ENCODE assay signal across 11 mouse cellular contexts in the genomic region with DNA sequence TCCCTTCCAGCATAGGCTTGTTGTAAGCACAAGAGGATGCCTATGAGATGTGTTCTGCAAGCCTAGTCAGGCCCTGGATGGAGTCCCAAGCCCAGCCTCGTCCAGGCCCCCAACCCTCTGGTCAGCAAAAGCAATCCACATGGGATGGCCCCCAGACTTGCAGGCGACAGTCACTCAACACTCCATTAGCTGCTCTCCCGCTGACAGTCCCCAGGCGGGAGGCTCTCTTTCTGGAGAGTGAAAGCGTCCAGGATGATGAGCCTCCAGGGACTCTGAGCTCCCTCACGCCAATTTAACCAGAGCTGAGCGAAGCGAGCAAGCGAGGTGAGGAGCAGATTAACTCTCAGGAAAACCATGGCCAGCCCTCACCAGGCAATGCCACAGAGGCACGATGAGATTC.
A peak's percentile ranks its signal among the peaks of the same experiment; 100 is the strongest.
DNase-seq lines count a peak whose midpoint lies in the region; ATAC-seq and TF ChIP-seq lines count a peak whose summit lies in the region.
"Had no signal": no experiment of that assay in that cellular context is flagged by ENCODE, and none has a peak within 500 bp of the region (broad histone marks: within the 10 kb centered on the region; RNA-seq: fewer than 3 reads in every experiment).

No protein-coding gene starts in this region.

- 35% methylated on average over 10 of the region's 10 CpGs for WGBS in kidney, postnatal 0 days
- 27% methylated on average over 10 of the region's 10 CpGs for WGBS in hindbrain, postnatal 0 days

- no peak overlapping the region for H3K4me3 ChIP-seq in kidney, postnatal 0 days (replicated peaks; ENCODE audit: low read depth, low read length)
- H3K4me3 ChIP-seq in embryonic fibroblast, embryonic 13.5 days (ENCODE audit: insufficient read depth, low read length), result no peak overlapping the region
- no peak overlapping the region for H3K4me3 ChIP-seq in hindbrain, postnatal 0 days (ENCODE audit: low read length)
- H3K4me3 ChIP-seq: liver, embryonic 15.5 days; midbrain, embryonic 10.5 days; neural tube, embryonic 12.5 days had no signal

- no peak for TF ChIP-seq POLR2A in embryonic fibroblast, embryonic 13.5 days (IDR thresholded peaks at IDR 0.05; ENCODE audit: low read depth, low read length)

- H3K36me3 ChIP-seq in kidney, postnatal 0 days (ENCODE audit: insufficient read depth, low read length), result no peaks in the 10 kb centered on the region
- H3K36me3 ChIP-seq in hindbrain, postnatal 0 days (ENCODE audit: insufficient read depth, low read length), result no peaks in the 10 kb centered on the region
- H3K36me3 ChIP-seq: liver, embryonic 15.5 days; midbrain, embryonic 10.5 days; neural tube, embryonic 12.5 days had no signal

- no peak for TF ChIP-seq CTCF in kidney, postnatal 0 days (IDR thresholded peaks at IDR 0.05; ENCODE audit: low read depth)
- no peak for TF ChIP-seq CTCF in embryonic fibroblast, embryonic 13.5 days (IDR thresholded peaks at IDR 0.05; ENCODE audit: borderline replicate concordance, insufficient read depth, low read length)
- TF ChIP-seq CTCF in hindbrain, postnatal 0 days (IDR thresholded peaks at IDR 0.05; ENCODE audit: low read depth), result no peak

- no peak overlapping the region for H3K9ac ChIP-seq in kidney, postnatal 0 days (ENCODE audit: low read depth, low read length)
- H3K9ac ChIP-seq in hindbrain, postnatal 0 days (replicated peaks; ENCODE audit: low read length), result no peak overlapping the region
- H3K9ac ChIP-seq: liver, embryonic 15.5 days; neural tube, embryonic 12.5 days had no signal

- DNase-seq in kidney, postnatal 0 days (ENCODE audit: low spot score), result peak; percentile 47
- DNase-seq in kidney, adult 18-20 months, result no peak
- DNase-seq in gastrocnemius, postnatal 36 days, result peak; percentile 24 to 42
- DNase-seq in hindbrain, postnatal 0 days (ENCODE audit: low spot score), result peak; percentile 35
- DNase-seq in layer of hippocampus, adult 18-20 months (ENCODE audit: low spot score in 2 of 2), result no peak
- no peak for DNase-seq in frontal cortex, postnatal 14 days (ENCODE audit: low spot score in 2 of 2)
- no peak for DNase-seq in cerebellum, postnatal 25 days

- no peak for ATAC-seq in kidney, postnatal 0 days (replicated peaks; ENCODE audit: low FRiP score, low read depth)
- ATAC-seq in hindbrain, postnatal 0 days, result no peak

- H3K4me2 ChIP-seq in kidney, postnatal 0 days (ENCODE audit: low read length), result no peak overlapping the region
- H3K4me2 ChIP-seq in hindbrain, postnatal 0 days (ENCODE audit: low read depth, low read length), result no peak overlapping the region
- H3K4me2 ChIP-seq: liver, embryonic 15.5 days; neural tube, embryonic 12.5 days had no signal

- no peak overlapping the region for H3K27ac ChIP-seq in kidney, postnatal 0 days
- H3K27ac ChIP-seq in embryonic fibroblast, embryonic 13.5 days (ENCODE audit: insufficient read depth, low read length), result peak overlapping the region; percentile 16; the same call in 1 of the 2 replicates
- no peak overlapping the region for H3K27ac ChIP-seq in hindbrain, postnatal 0 days
- H3K27ac ChIP-seq: liver, embryonic 15.5 days; midbrain, embryonic 10.5 days; neural tube, embryonic 12.5 days had no signal

- no peaks in the 10 kb centered on the region for H3K27me3 ChIP-seq in kidney, postnatal 0 days (ENCODE audit: insufficient read depth, low read length)
- H3K27me3 ChIP-seq in hindbrain, postnatal 0 days (ENCODE audit: insufficient read depth, low read length), result no peaks in the 10 kb centered on the region
- H3K27me3 ChIP-seq: neural tube, embryonic 12.5 days had no signal

- intact Hi-C loops in gastrocnemius, postnatal 36 days (cut with DNase I), result no loop called here

- H3K9me3 ChIP-seq in kidney, postnatal 0 days (replicated peaks; ENCODE audit: low read length), result no peaks in the 10 kb centered on the region
- no peaks in the 10 kb centered on the region for H3K9me3 ChIP-seq in hindbrain, postnatal 0 days (ENCODE audit: low read length)
- H3K9me3 ChIP-seq: liver, embryonic 15.5 days; midbrain, embryonic 10.5 days; neural tube, embryonic 12.5 days had no signal

- H3K4me1 ChIP-seq in kidney, postnatal 0 days (replicated peaks; ENCODE audit: insufficient read depth, low read length), result peaks cover 12% of the 10 kb centered on the region; the same call in 1 of the 2 replicates
- H3K4me1 ChIP-seq in embryonic fibroblast, embryonic 13.5 days (ENCODE audit: control insufficient read depth, insufficient read depth, low read length), result peaks cover 4% of the 10 kb centered on the region; the same call in 1 of the 2 replicates
- H3K4me1 ChIP-seq in hindbrain, postnatal 0 days (ENCODE audit: insufficient read depth, low read length), result no peaks in the 10 kb centered on the region
- H3K4me1 ChIP-seq: liver, embryonic 15.5 days had no signal

Comparison
In these comparisons a context has a peak if more than half of its experiments do, and no peak if none do; other contexts are left out.
1. DNase-seq: peak in kidney, postnatal 0 days (single experiment), gastrocnemius, postnatal 36 days (2 of 2) and hindbrain, postnatal 0 days (single experiment); none in kidney, adult 18-20 months (single experiment), layer of hippocampus, adult 18-20 months (0 of 2), frontal cortex, postnatal 14 days (0 of 2) and cerebellum, postnatal 25 days (0 of 2).